Mouse (Mus musculus) embryonic facial prominence, embryonic 10.5 days (tissue): ENCODE results near the gene Clec2e. TPM values are rescaled to one million over a fixed set of nuclear protein-coding genes. Genes with fewer than 3 reads are reported as not detected.
"Not testable (repeated sequence)": the region's sequence is repeated elsewhere in the genome, so short reads cannot be mapped to it uniquely, and the experiment has no call there.

ENCODE experiments used
- DNase-seq: peaks from one replicate; pipeline ENCODE4 v3.0.0-alpha.2; 2017; ENCODE audit warnings: low spot score
- H3K27ac ChIP-seq: fragments of 300-500 bp; sonication (generic); replicated peaks from 2 replicates; pipeline ENCODE4 v1.5.1; 2016; ENCODE audit warnings: mild to moderate bottlenecking
- H3K27me3 ChIP-seq: fragments of 300-500 bp; sonication (generic); replicated peaks from 2 replicates; pipeline ENCODE4 v1.6.1; 2016; ENCODE audit warnings: low read depth, mild to moderate bottlenecking; ENCODE audit not compliant: poor library complexity, severe bottlenecking
- H3K36me3 ChIP-seq: fragments of 300-500 bp; sonication (generic); replicated peaks from 2 replicates; pipeline ENCODE4 v1.6.1; 2016; ENCODE audit warnings: mild to moderate bottlenecking, moderate library complexity
- H3K4me1 ChIP-seq: fragments of 300-500 bp; sonication (generic); 2 replicates; pipeline ENCODE4 v1.6.1; 2016
- H3K4me3 ChIP-seq: fragments of 300-500 bp; sonication (generic); 2 replicates; pipeline ENCODE4 v1.5.1; 2016; ENCODE audit warnings: mild to moderate bottlenecking, moderate library complexity
- H3K9me3 ChIP-seq: fragments of 300-500 bp; sonication (generic); 2 replicates; pipeline ENCODE4 v1.6.1; 2016; ENCODE audit warnings: mild to moderate bottlenecking
- WGBS: fragments of 180-500 bp; shearing (Covaris S2); methylation state at CpG from one replicate; pipeline ENCODE4 v1.1.7; 2016; 5-methylcytosine and 5-hydroxymethylcytosine counted together
- polyA plus RNA-seq: library from polyadenylated mRNA; unstranded; fragments of >200 nt; fragmentation: Nextera tagmentation; extraction: Ambion mirVana; gene quantifications from 2 replicates; pipeline ENCODE4 v1.2.1, GENCODE M21; 2016

Gene Clec2e
- polyA plus RNA-seq, 1 experiment from 2014 or later = not detected

DNA sequence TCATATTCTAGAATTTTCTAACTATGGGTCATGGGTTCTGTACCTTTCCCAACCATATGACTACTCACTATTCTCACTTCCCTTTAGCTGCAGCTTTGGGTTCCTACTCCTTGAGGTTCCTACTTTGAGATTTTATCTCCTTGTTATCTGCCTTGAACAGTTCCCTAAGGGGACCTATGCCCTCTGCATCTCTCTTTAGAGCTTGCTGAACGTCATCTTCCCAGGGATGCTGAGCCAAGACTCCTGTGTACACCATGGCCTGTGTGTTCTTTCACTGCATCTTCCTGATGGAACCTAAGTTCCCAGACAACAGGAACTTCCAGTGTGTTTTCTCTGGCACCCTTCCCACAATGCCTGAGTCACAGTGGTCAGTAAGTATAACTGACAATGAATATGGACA is 2.8 kb downstream of the Clec2e start:
- Histone ChIP-seq H3K36me3 (no peaks in the 10 kb centered on the region), H3K27me3 (no peaks in the 10 kb centered on the region), H3K4me1 (no peaks in the 10 kb centered on the region), H3K4me3 (no peak overlapping the region), H3K9me3 (no peaks in the 10 kb centered on the region), H3K27ac (no peak overlapping the region)
- WGBS = 75% methylated on average over 1 of the region's 1 CpGs
- no peak for DNase-seq

DNA sequence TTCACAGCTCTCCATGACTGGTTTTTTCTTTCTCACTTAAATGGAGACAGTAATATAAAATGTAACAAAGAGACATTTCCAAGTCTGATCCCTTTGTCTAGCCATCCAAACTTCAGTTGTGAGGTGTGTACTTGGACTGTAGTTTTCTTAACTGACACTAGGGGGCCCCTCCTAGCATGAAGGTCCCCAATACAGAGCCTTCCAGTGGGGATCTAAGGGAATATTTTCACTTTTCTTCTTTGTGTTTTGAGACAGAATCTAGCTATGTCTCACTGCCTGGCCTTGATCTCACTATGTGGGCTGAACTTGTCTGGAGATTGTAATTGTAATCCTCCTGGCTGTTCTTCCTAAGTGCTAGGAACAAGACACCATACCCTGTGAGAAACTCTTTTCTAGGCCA is 5.5 kb downstream of the Clec2e start:
- Histone ChIP-seq H3K9me3 (0 out of 2 replicates have a peak, but pooled peaks cover 4% of the 10 kb centered on the region), H3K4me3 (no peak overlapping the region), H3K27ac (no peak overlapping the region), H3K36me3 (no peaks in the 10 kb centered on the region), H3K4me1 (no peaks in the 10 kb centered on the region), H3K27me3 (no peaks in the 10 kb centered on the region)
- DNase-seq = no peak

DNA sequence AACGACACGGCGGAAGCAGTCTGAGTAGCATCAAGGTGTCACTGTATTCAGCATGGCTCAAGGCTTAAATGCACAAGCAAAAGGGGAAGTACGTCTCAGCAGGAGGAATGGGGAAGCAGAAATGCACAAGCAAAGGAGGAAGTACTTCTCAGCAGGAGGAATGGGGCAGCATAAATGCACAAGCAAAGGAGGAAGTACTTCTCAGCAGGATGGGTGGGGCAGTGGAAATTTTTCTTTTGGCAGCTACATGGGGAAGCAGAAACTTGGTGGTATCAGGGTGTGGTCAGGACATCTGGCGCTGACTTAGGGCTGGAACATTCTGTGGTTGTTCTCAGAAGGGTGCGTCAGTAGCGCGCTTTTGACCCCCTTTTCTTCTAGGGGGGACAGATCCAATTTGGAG is 12.1 kb downstream of the Clec2e start:
- not testable (repeated sequence) for H3K4me3 ChIP-seq, H3K36me3 ChIP-seq, H3K4me1 ChIP-seq, DNase-seq, H3K27ac ChIP-seq, H3K9me3 ChIP-seq, H3K27me3 ChIP-seq
- WGBS = 94% methylated on average over 8 of the region's 8 CpGs

DNA sequence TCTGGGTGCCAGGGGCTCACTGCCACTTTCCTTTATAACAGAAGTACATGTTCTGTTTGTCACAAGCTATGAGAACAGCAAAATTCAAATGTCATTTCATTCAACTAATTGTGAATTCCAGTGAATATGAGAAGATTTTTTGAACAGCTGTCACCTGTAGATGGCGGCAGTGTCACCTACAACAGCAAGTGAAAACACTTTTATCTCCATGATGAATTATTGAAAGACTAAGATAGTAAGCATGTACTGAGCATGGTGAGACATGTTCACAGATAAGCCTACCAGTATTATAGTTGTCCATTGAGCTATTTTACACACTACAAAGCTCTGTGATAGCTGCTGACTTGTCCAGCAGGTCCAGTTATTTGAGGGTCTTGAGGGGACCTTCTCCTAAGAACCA is 12.6 kb downstream of the Clec2e start:
- WGBS = 88% methylated on average over 1 of the region's 1 CpGs
- H3K4me1 ChIP-seq = no peaks in the 10 kb centered on the region
- no peak for DNase-seq

DNA sequence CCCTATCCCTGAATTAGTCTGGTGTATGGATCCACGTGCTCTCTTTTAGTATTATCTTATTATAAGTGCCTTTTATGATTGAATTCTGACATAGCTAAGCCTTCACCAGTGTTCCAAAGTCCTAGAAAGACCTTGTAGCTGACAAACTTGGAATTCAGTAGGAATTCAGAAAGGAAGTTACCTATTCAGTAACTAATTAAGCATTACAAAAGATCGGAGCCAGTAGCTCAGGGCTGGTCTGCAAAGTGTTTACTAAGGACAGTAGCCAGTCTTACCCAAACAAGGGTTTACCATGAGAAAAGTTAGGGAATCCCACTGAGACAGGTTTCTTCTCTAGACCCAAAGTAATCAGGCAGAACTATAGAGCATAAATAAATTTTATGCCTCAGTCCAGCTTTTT is 14.7 kb downstream of the Clec2e start:
- whole genome bisulfite sequencing = 83% methylated on average over 2 of the region's 2 CpGs

More for the DNA sequence above, 12.6 kb downstream of the Clec2e start:
- no peak overlapping the region for H3K4me3 ChIP-seq
- H3K27me3 ChIP-seq = no peaks in the 10 kb centered on the region
- H3K9me3 ChIP-seq = 0 out of 2 replicates have a peak, but pooled peaks cover 4% of the 10 kb centered on the region
- H3K27ac ChIP-seq = no peak overlapping the region
- H3K36me3 ChIP-seq = no peaks in the 10 kb centered on the region

DNA sequence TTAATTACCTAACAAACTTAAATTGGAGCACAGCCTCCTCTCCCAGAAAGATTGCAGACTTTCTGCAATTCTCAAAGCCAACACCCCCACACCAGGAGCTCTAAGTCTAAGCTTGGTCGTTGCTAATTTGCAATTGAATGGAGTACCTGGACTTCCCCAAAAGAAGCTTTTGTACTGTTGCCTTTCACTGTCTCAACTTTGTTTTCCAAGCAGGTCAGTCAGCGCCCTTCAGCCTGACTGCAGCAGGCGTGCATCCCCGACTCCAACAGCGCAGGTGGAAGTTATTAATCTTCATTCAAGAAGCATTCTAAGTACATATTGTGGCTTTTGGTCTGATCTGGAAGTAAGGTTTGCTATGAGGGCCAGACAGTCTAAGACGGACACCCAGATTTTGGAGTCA is 15.6 kb downstream of the Clec2e start:
- Histone ChIP-seq H3K36me3 (no peaks in the 10 kb centered on the region), H3K27me3 (no peaks in the 10 kb centered on the region), H3K4me1 (no peaks in the 10 kb centered on the region), H3K27ac (no peak overlapping the region), H3K9me3 (no peaks in the 10 kb centered on the region), H3K4me3 (no peak overlapping the region)
- WGBS = 81% methylated on average over 6 of the region's 6 CpGs
- no peak for DNase-seq

More for the DNA sequence above, 14.7 kb downstream of the Clec2e start:
- H3K27ac ChIP-seq, H3K27me3 ChIP-seq, H3K36me3 ChIP-seq, H3K9me3 ChIP-seq, DNase-seq, H3K4me1 ChIP-seq, H3K4me3 ChIP-seq: not testable (repeated sequence)

DNA sequence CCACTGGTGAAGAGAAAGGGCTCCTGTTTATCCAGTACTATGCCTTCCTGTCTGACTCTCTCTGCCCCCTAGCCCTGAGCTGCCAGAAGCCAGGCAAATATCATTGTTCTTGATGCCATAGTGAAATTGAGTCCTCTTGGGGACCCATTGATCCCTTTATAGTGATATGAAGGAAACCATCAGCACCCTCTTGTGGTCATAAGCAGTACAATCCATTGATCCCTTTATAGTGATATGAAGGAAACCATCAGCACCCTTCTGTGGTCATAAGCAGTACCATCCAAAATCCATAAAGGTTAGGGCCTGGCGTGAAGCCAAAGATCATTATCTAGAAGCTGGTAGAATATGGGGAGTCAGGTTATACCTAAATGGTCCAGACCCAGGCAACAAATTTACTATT is 33.7 kb downstream of the Clec2e start:
- Histone ChIP-seq H3K4me1 (no peaks in the 10 kb centered on the region), H3K27me3 (no peaks in the 10 kb centered on the region), H3K36me3 (no peaks in the 10 kb centered on the region), H3K9me3 (no peaks in the 10 kb centered on the region), H3K27ac (no peak overlapping the region), H3K4me3 (no peak overlapping the region)
- DNase-seq = peak; percentile 12
- 72% methylated on average over 1 of the region's 1 CpGs for WGBS

DNA sequence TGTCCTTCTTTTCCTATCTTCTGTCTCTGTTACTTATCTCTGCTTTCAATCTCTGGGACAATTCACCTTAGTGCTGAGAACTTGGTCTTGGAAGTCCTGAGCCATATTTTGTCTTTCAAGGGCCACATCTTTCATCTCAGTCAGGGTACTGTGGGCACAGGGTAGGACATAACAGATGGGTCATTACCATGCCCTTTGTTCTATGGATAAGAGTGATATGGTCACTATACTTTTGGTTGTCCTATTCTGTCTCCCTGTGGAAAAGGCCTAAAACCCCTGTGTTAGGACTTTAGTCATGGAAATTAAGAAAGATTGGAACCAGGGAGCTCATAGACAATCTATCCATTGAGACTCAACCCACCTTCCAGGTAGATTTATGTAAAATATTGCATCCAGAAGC is 34.2 kb downstream of the Clec2e start:
- H3K36me3 ChIP-seq = no peaks in the 10 kb centered on the region
- H3K9me3 ChIP-seq = no peaks in the 10 kb centered on the region
- H3K4me1 ChIP-seq = no peaks in the 10 kb centered on the region
- no peak overlapping the region for H3K27ac ChIP-seq
- no peaks in the 10 kb centered on the region for H3K27me3 ChIP-seq
- DNase-seq = no peak
- H3K4me3 ChIP-seq = no peak overlapping the region

DNA sequence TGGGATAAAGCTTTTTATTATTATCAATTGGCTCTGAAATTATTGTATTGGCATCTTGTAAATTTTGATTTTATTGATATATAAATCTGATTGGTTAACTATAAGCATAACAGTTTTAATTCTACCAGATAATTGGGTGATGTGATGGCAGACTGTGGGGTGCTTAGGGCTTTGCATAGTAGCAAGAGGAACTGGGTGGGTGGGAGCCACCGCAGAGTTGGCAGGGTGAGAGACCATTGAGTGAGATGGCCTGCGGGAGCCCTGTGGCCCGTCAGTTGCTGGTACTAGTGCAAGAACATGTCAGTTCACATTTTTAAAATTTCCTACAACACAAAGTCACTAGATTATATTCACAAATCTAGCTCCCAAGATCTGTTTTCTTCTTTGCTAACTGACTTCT is 34.9 kb downstream of the Clec2e start:
- Histone ChIP-seq H3K27ac (no peak overlapping the region), H3K9me3 (no peaks in the 10 kb centered on the region), H3K4me3 (no peak overlapping the region), H3K27me3 (no peaks in the 10 kb centered on the region), H3K4me1 (no peaks in the 10 kb centered on the region), H3K36me3 (no peaks in the 10 kb centered on the region)
- DNase-seq = no peak
- WGBS = 90% methylated on average over 3 of the region's 3 CpGs

DNA sequence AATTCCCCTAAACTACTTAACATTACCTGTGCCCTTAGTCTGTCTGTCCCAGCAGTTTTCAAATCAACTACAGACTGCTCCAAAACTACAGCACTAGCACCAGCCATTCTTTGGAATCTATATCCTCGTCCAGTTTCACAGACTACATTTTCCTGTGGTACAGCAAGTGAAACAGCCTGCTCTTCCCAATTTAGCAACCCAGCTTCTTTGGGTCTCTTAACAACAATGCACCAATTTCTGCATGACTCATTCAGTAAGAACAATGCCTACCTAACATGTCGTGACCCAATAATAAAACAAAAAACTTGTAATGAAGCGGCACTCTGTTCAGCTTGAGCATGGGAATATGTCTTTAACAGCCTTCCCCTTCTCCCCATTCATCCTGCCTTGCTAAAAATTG is 35.3 kb downstream of the Clec2e start:
- Histone ChIP-seq H3K4me1 (no peaks in the 10 kb centered on the region), H3K27ac (no peak overlapping the region), H3K4me3 (no peak overlapping the region), H3K36me3 (no peaks in the 10 kb centered on the region), H3K27me3 (no peaks in the 10 kb centered on the region), H3K9me3 (no peaks in the 10 kb centered on the region)
- WGBS = 84% methylated on average over 3 of the region's 3 CpGs
- DNase-seq = no peak

DNA sequence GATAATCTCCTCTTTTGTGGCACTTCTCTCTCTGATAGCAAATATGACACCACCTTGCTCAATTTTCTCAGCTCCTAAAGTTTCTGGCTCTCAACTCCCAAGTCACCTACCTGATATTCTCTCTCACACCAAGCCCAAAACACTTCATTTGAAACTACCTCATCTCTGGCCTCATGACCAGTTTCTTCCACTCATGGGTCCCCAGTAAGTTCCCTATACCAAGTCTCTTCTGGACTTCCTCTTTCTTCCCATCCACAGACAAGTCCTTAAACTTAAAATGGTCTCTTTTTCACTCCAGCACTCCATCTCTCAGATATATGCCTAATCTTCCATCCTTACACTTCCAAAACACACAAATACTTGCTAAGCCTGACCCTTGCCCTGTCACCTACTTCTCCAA is 42.7 kb downstream of the Clec2e start:
- DNase-seq = no peak
- H3K4me1 ChIP-seq = no peaks in the 10 kb centered on the region
- H3K36me3 ChIP-seq = no peaks in the 10 kb centered on the region
- no peaks in the 10 kb centered on the region for H3K9me3 ChIP-seq
- H3K27ac ChIP-seq = no peak overlapping the region
- no peak overlapping the region for H3K4me3 ChIP-seq
- no peaks in the 10 kb centered on the region for H3K27me3 ChIP-seq

DNA sequence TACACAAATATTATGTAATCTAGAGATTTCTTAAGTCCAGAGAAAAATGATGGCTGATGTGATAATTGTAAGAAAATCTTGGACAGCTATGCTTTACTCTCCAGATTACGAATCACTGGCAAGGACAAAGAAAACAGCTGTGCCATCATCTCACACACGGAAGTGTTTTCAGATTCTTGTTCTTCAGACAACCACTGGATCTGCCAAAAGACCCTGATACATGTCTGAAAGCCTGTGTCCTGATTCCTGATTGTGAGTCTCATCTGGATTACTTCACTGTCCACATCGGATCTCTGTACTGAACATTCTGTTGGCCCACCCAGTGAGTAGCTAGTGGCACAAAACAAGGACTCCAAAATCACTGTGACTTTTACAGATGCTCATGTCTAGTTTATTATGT is 44.5 kb downstream of the Clec2e start:
- Histone ChIP-seq H3K4me1 (no peaks in the 10 kb centered on the region), H3K9me3 (no peaks in the 10 kb centered on the region), H3K27ac (no peak overlapping the region), H3K4me3 (no peak overlapping the region), H3K36me3 (no peaks in the 10 kb centered on the region), H3K27me3 (no peaks in the 10 kb centered on the region)
- no peak for DNase-seq
- 83% methylated on average over 3 of the region's 3 CpGs for WGBS

DNA sequence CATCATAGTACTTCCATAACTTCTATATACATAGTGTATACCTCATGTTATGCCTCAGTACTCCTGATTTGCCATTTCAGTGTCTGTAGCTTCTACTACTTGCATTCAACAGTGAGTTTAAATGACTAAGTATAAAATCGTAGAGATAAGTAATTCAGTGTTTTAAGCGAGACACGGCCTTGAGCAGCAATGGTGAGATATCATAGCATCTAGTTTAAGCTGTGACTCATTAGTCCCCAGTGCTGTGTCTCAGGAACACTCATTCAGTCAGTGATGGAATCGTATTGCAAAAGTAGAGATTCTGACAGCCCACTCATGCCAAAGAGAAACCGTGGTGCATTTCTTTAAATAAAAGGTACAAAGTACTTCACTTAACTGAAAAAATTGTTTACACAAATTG is 49.0 kb downstream of the Clec2e start:
- H3K27ac ChIP-seq = no peak overlapping the region
- peaks cover 13% of the 10 kb centered on the region for H3K4me1 ChIP-seq
- H3K27me3 ChIP-seq = no peaks in the 10 kb centered on the region
- 88% methylated on average over 5 of the region's 5 CpGs for WGBS
- no peaks in the 10 kb centered on the region for H3K36me3 ChIP-seq
- no peak for DNase-seq
- no peak overlapping the region for H3K4me3 ChIP-seq
- H3K9me3 ChIP-seq = no peaks in the 10 kb centered on the region

DNA sequence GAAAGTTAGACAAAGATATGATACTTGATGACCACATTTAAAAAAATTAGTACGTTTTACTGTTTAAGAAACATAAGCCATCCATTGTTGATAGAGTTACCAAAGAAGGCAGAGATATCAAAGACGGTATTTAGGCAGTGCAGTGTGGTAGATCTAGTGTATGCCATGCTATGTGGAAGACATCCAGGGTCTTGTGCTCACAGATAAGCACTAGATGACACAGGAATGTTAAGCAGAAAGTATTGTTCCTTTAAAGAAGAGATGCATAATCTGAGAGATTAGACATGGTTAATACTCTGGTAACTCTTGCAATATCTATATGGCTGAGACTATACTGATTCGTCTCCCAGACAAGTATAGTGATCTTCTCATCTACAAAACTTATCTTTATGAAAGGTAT is 49.6 kb downstream of the Clec2e start:
- Histone ChIP-seq H3K27me3 (no peaks in the 10 kb centered on the region), H3K36me3 (no peaks in the 10 kb centered on the region), H3K4me3 (no peak overlapping the region), H3K27ac (no peak overlapping the region), H3K4me1 (peaks cover 13% of the 10 kb centered on the region), H3K9me3 (no peaks in the 10 kb centered on the region)
- 87% methylated on average over 3 of the region's 3 CpGs for WGBS
- DNase-seq = no peak
